Mouse (Mus musculus) limb, embryonic 12.5 days (tissue): ENCODE data around the gene Rasl11a. TPM values are rescaled to one million over a fixed set of nuclear protein-coding genes. Genes with fewer than 3 reads are reported as not detected.
A peak's percentile ranks its signal among the peaks of the same experiment; 100 is the strongest.

Source experiments
- ATAC-seq: fragments of 200-750 bp; cut with Nextera tagmentation; 2 replicates; pipeline ENCODE4 v1.8.0; 2017; ENCODE audit warnings: low read depth, moderate TSS enrichment; ENCODE audit not compliant: insufficient number of reproducible peaks, insufficient read depth, low FRiP score, low TSS enrichment
- H3K27ac ChIP-seq: fragments of 300-500 bp; sonication (generic); 2 replicates; pipeline ENCODE4 v1.5.1; 2016; ENCODE audit warnings: mild to moderate bottlenecking, moderate library complexity
- H3K27me3 ChIP-seq: fragments of 300-500 bp; sonication (generic); 2 replicates; pipeline ENCODE4 v1.6.1; 2016; ENCODE audit warnings: mild to moderate bottlenecking, moderate library complexity
- H3K36me3 ChIP-seq: fragments of 300-500 bp; sonication (generic); 2 replicates; pipeline ENCODE4 v1.6.1; 2016; ENCODE audit warnings: mild to moderate bottlenecking, moderate library complexity
- H3K4me1 ChIP-seq: fragments of 300-500 bp; sonication (generic); replicated peaks from 2 replicates; pipeline ENCODE4 v1.6.1; 2016
- H3K4me2 ChIP-seq: fragments of 300-500 bp; sonication (generic); 2 replicates; pipeline ENCODE4 v1.6.1; 2016; ENCODE audit warnings: mild to moderate bottlenecking, moderate library complexity
- H3K4me3 ChIP-seq: fragments of 300-500 bp; sonication (generic); replicated peaks from 2 replicates; pipeline ENCODE4 v1.5.1; 2016; ENCODE audit warnings: mild to moderate bottlenecking
- H3K9ac ChIP-seq: fragments of 300-500 bp; sonication (generic); replicated peaks from 2 replicates; pipeline ENCODE4 v1.6.1; 2016; ENCODE audit warnings: mild to moderate bottlenecking, moderate library complexity
- H3K9me3 ChIP-seq: fragments of 300-500 bp; sonication (generic); 2 replicates; pipeline ENCODE4 v1.6.1; 2016; ENCODE audit warnings: mild to moderate bottlenecking, moderate library complexity
- WGBS: fragments of 180-500 bp; shearing (Covaris S2); methylation state at CpG from one replicate; pipeline ENCODE4 v1.1.7; 2016; 5-methylcytosine and 5-hydroxymethylcytosine counted together
- polyA plus RNA-seq: library from polyadenylated mRNA; unstranded; fragments of >200 nt; fragmentation: Nextera tagmentation; extraction: Ambion mirVana; gene quantifications from 2 replicates; pipeline ENCODE4 v1.2.1, GENCODE M21; 2016

Rasl11a gene
- polyA plus RNA-seq, 1 experiment from 2014 or later, result 21.8 TPM

DNA sequence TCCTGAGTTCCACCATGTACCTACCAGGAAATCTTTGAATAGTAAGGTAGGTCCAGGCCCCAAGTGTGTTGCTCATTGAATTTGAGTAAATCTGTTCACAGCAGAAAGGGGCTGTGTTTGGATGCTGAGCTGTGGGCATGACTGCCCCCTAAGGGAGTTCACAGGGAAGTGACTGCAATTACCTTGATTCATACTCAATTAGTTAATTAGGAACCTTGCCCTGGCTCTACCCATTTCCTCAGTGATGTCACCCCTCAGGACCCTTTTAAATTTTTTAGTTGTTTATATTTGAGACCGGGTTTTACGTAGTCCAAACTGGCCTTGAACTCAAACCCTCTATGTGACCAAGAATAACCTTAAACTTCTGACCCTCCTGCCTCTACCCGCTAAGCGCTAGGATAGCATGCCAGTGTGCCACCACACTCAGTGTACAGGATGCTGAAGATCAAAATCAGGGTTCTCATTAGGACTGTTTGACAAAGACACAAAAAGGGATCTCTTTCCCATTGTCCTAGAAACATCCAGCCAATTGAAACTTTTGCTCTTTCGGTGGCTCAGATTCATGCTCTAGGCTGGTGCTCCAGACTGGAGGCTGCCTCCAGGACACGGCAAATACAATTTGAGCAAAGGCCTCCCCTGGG lies 450 bp upstream of the Rasl11a start:
- H3K36me3 ChIP-seq, result 0 out of 2 replicates have a peak, but pooled peaks cover 4% of the 10 kb centered on the region
- 9% methylated on average over 6 of the region's 6 CpGs for WGBS
- no peaks in the 10 kb centered on the region for H3K27me3 ChIP-seq
- H3K9me3 ChIP-seq, result no peaks in the 10 kb centered on the region
- peak overlapping the region; percentile 85 for H3K4me2 ChIP-seq
- peak overlapping the region; percentile 69; the same call in 1 of the 2 replicates for H3K27ac ChIP-seq
- peak overlapping the region; percentile 69 for H3K4me3 ChIP-seq
- peaks cover 20% of the 10 kb centered on the region for H3K4me1 ChIP-seq
- 0 out of 2 replicates have a peak, but pooled peaks have one; percentile 16 for ATAC-seq
- peak overlapping the region; percentile 83 for H3K9ac ChIP-seq

DNA sequence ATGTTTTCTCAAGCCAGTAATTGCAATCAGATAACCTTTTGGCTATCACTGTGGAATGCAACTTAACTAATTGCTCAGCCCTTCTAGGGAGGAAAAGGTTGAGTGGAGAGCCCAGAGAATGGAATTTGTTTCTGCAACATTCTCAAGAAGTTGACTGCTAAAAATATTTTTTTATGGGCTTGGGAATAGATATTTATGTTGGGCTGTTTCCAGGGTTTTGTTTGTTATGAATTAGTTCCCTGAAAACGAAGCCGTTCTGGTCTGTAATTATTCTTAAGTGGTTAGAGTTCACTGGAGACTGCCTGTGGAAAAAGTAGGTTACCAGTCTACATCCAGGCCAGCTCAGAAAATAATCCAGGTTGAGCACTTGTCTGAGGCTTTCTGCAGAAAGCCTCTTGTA lies 1.6 kb downstream of the Rasl11a start:
- WGBS, result 45% methylated on average over 2 of the region's 2 CpGs
- no peak overlapping the region for H3K27ac ChIP-seq
- H3K4me3 ChIP-seq, result 0 out of 2 replicates have a peak overlapping the region, but pooled peaks have one; percentile 69
- no peak overlapping the region for H3K9ac ChIP-seq
- ATAC-seq, result no peak
- H3K9me3 ChIP-seq, result no peaks in the 10 kb centered on the region
- no peaks in the 10 kb centered on the region for H3K27me3 ChIP-seq
- 0 out of 2 replicates have a peak, but pooled peaks cover 4% of the 10 kb centered on the region for H3K36me3 ChIP-seq
- peaks cover 20% of the 10 kb centered on the region for H3K4me1 ChIP-seq
- peak overlapping the region; percentile 85 for H3K4me2 ChIP-seq

DNA sequence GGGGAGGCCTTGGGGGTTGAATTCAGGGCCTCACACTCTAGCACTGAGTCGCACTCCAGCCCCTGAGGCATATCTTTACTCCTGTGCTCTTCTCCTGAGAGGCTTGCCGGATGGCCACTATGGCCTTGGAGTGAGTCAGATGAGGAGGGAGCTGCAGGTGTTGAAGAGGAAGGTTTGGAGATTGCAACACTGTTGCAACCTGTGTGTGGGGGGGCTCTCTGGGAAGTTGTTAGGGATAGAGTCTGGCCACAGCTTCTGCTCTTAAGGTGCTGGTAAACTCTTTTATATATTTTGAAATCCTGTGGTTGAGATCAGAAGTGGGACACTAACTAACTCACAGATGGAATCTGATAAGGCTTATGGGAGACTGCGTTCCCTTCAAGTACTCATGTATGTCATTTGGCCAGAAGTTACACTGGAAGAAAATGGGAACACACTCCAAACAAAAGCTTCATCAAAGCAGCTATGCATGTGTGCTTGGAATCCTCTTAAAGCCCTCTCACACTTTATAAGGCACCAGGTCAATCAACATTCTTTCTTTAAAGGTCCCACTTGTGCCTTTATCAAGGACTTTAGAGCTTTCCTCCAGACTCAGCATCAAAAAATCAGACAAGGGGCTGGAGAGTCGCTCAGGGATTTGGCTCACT lies 4.2 kb downstream of the Rasl11a start:
- WGBS, result 88% methylated on average over 4 of the region's 4 CpGs
- Histone ChIP-seq H3K4me1 (peaks cover 20% of the 10 kb centered on the region), H3K9ac (no peak overlapping the region), H3K4me2 (no peak overlapping the region), H3K9me3 (no peaks in the 10 kb centered on the region), H3K27ac (no peak overlapping the region), H3K4me3 (no peak overlapping the region), H3K27me3 (no peaks in the 10 kb centered on the region), H3K36me3 (0 out of 2 replicates have a peak, but pooled peaks cover 4% of the 10 kb centered on the region)
- ATAC-seq, result no peak

DNA sequence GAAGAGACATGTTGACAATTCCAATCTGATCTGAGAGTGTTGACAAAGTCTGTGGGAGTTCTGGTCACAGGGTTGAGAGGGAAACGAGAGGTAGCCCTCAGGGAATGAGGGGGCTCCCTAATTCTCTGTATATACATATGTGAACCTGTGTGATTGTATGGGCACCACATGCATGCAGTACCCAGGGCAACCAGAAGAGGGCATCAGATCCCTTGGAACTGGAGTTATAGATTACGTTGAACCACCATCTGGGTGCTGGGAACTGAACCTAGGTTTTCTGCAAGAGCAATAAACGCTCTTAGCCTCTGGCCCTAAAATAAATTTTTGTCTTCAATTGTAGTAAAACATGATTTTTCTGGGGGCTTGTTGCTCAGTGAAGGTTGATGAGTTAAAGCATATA lies 11.2 kb downstream of the Rasl11a start:
- Histone ChIP-seq H3K9ac (no peak overlapping the region), H3K4me2 (no peak overlapping the region), H3K4me3 (no peak overlapping the region), H3K27me3 (no peaks in the 10 kb centered on the region), H3K36me3 (no peaks in the 10 kb centered on the region), H3K9me3 (peaks cover 5% of the 10 kb centered on the region; the same call in 1 of the 2 replicates), H3K27ac (no peak overlapping the region), H3K4me1 (no peaks in the 10 kb centered on the region)
- WGBS, result 91% methylated on average over 3 of the region's 3 CpGs
- no peak for ATAC-seq

DNA sequence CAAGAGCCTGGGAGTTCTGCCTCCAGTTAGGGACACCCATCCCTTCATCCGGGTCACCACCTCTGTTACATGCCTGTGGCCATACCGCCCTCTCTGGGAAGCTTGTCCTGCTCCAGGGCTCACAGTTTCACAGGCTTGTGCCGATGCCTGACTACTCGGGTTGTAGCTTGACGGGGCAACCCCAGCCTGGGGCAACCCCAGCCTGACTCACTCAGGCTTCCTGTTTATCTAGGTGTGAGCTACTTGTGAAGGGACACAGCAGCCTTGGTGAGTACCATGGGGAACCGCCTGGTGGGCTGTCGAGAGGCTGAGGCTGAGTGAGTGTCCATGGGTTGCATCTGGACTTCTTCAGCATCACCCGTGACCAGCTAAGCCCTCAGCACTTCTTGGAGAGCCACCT lies 12.7 kb downstream of the Rasl11a start:
- Histone ChIP-seq H3K27ac (no peak overlapping the region), H3K9ac (no peak overlapping the region), H3K9me3 (peaks cover 5% of the 10 kb centered on the region; the same call in 1 of the 2 replicates), H3K36me3 (no peaks in the 10 kb centered on the region), H3K4me3 (no peak overlapping the region), H3K4me1 (no peaks in the 10 kb centered on the region), H3K4me2 (no peak overlapping the region), H3K27me3 (no peaks in the 10 kb centered on the region)
- no peak for ATAC-seq
- 83% methylated on average over 8 of the region's 8 CpGs for WGBS

DNA sequence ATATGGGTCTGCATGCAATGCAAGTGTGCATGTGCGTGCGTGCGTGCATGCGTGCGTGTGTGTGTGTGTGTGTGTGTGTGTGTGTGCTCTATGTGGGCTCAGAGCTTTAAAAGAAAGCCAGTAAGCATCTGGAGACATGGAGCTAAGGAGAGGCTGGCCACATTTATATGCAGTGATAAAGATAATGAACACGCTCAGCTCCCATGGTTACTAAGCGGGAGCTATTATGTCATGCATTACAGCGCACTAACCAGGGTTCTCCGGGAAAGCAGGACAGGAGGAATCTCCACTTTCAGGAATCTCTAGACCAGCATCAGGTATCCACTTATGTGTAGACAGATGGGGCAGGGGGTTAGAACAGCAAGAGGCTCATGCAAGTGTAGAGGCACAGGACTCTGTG lies 13.9 kb downstream of the Rasl11a start:
- Histone ChIP-seq H3K9me3 (peaks cover 5% of the 10 kb centered on the region; the same call in 1 of the 2 replicates), H3K4me1 (no peaks in the 10 kb centered on the region), H3K4me2 (no peak overlapping the region), H3K9ac (no peak overlapping the region), H3K27me3 (no peaks in the 10 kb centered on the region), H3K36me3 (no peaks in the 10 kb centered on the region), H3K4me3 (no peak overlapping the region), H3K27ac (no peak overlapping the region)
- ATAC-seq, result no peak
- WGBS, result 95% methylated on average over 9 of the region's 9 CpGs

DNA sequence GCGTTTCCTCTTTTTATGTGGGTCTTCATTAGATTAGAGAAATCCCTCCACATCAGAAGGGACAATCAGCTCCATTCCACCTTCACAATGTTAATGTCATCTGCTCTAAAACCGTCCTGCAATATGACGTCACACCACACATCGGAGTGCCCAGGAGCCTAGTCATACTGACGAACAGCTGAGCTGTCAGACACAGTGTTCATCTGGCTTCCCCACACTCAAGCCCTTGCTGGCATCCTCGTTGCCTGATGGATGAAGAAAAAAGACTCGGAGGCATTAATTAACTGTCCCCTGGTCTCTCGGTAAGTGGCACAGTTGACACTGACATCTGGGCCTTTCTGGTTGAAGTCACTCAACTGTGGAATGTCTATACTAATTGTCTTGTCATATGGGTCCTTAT lies 14.4 kb downstream of the Rasl11a start:
- Histone ChIP-seq H3K36me3 (no peaks in the 10 kb centered on the region), H3K9me3 (peaks cover 5% of the 10 kb centered on the region; the same call in 1 of the 2 replicates), H3K4me1 (no peaks in the 10 kb centered on the region), H3K4me3 (no peak overlapping the region), H3K27me3 (no peaks in the 10 kb centered on the region), H3K4me2 (no peak overlapping the region), H3K27ac (no peak overlapping the region), H3K9ac (no peak overlapping the region)
- ATAC-seq, result no peak
- WGBS, result 79% methylated on average over 8 of the region's 8 CpGs

DNA sequence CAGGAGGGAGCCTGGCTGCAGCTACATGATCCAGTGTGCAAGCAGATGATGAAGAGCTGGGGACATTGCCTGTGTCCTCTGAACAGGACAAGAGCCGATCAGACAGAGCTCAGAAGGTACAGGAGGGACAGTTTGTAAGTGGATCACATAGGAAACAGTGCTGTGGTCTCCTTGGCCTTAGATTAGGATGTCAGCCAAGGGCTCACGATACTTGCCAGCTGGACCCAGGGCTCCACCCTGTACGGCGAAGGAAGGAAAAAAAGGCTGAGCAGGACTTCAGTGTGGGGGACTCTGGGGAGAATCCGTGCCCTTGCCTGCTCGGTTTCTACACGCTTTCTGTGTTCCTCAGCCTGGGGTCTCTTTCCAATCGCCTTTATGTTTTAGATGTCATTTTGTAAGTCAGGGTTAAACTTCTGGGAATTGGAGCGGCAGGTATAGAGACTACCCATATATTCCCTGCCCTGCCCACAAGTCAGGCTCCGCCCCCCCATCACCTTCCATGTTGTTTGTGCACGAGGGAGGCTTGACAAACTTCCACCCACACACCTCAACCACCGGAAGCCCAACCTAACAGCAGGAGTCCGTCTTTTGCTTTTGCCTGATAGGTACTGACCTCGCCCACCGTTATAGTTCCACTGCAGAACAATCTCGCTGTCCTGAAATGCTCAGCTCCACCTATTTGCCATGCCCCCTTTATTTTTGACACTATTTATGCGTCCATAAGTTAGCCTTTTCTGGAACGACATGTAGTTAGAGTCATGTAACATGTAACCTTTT lies 15.5 kb downstream of the Rasl11a start:
- H3K4me1 ChIP-seq, result no peaks in the 10 kb centered on the region
- ATAC-seq, result no peak
- no peaks in the 10 kb centered on the region for H3K36me3 ChIP-seq
- no peak overlapping the region for H3K4me2 ChIP-seq
- H3K27ac ChIP-seq, result no peak overlapping the region
- 79% methylated on average over 18 of the region's 18 CpGs for WGBS
- no peak overlapping the region for H3K4me3 ChIP-seq
- no peaks in the 10 kb centered on the region for H3K27me3 ChIP-seq
- H3K9me3 ChIP-seq, result peaks cover 5% of the 10 kb centered on the region; the same call in 1 of the 2 replicates
- no peak overlapping the region for H3K9ac ChIP-seq

DNA sequence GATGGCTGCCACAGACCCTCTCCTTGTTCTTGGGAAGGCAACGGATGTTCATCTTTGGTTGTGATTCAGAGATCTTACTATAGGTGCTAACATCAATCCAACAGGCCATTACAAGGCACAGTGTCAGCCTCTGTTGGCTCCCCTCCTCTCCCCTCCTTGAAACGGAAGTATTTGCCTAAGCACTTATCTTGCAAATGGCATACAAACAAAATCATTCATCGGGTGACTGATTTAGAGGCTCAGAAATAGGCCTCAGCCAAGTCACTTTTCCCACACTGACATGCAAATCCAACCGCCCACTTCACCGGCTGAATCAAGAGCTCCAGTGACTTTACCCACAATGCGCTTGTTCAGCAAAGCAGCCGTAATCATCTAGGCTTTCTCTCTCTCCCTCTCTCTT lies 16.7 kb downstream of the Rasl11a start:
- ATAC-seq, result no peak
- Histone ChIP-seq H3K9me3 (no peaks in the 10 kb centered on the region), H3K36me3 (no peaks in the 10 kb centered on the region), H3K4me2 (no peak overlapping the region), H3K4me3 (no peak overlapping the region), H3K4me1 (no peaks in the 10 kb centered on the region), H3K27ac (no peak overlapping the region), H3K9ac (no peak overlapping the region), H3K27me3 (no peaks in the 10 kb centered on the region)
- 62% methylated on average over 7 of the region's 7 CpGs for WGBS

DNA sequence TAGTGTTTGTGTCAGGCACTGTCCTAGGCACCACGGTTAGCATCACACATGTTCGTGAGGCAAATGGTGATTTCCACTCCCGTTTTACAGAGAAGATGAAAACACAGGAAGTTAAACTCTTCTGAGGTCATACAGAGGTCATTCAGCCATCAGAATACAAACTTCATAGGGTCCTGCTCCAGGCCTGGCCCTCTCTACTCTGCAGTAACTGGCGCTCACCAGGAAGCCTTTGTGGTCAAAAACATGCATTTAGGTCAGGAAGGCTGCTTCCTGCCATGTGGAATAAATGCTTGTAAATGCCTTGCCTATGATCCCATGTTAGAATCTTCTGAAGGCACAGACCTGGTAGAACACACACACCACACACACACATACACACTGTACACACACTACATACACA lies 20.6 kb downstream of the Rasl11a start:
- peaks cover 5% of the 10 kb centered on the region; the same call in 1 of the 2 replicates for H3K4me1 ChIP-seq
- H3K9ac ChIP-seq, result no peak overlapping the region
- WGBS, result 60% methylated on average over 4 of the region's 4 CpGs
- H3K4me3 ChIP-seq, result no peak overlapping the region
- no peak overlapping the region for H3K4me2 ChIP-seq
- no peaks in the 10 kb centered on the region for H3K9me3 ChIP-seq
- H3K27ac ChIP-seq, result no peak overlapping the region
- ATAC-seq, result no peak
- no peaks in the 10 kb centered on the region for H3K27me3 ChIP-seq
- no peaks in the 10 kb centered on the region for H3K36me3 ChIP-seq

DNA sequence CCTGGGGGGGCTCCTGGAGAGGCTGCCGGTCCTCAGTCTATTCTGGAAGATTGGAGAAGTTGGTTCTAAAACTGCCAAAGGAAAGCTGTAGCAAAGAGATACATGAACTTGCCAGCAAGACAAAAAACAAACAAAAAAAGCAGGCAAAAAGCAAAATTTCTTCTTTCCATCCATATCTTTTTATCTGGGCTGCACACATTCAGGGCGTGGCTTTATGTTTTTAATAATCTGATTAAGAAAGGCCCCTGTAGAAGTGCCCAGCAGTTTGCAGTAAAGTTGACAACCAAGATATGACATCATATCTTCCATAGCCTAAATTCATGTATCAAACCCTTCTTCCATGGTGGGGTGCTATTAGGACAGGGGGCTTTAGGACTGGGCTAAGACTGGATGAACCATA lies 21.4 kb downstream of the Rasl11a start:
- Histone ChIP-seq H3K4me3 (no peak overlapping the region), H3K4me2 (no peak overlapping the region), H3K9ac (no peak overlapping the region), H3K27me3 (no peaks in the 10 kb centered on the region), H3K36me3 (no peaks in the 10 kb centered on the region), H3K9me3 (no peaks in the 10 kb centered on the region), H3K27ac (no peak overlapping the region), H3K4me1 (peaks cover 5% of the 10 kb centered on the region; the same call in 1 of the 2 replicates)
- no peak for ATAC-seq
- 89% methylated on average over 2 of the region's 2 CpGs for WGBS
